Mouse (Mus musculus) liver, embryonic 14.5 days (tissue): Measurements from ENCODE around the gene Kcnq4.

Experiments
- CTCF ChIP-seq: IDR thresholded peaks from 2 replicates; pipeline ENCODE4 v1.5.1; 2016; ENCODE audit warnings: antibody characterized with exemption, low read depth, control low read depth
- EP300 ChIP-seq: IDR thresholded peaks from 2 replicates; pipeline ENCODE4 v1.6.1; 2016; ENCODE audit warnings: antibody characterized with exemption, low read depth

DNA sequence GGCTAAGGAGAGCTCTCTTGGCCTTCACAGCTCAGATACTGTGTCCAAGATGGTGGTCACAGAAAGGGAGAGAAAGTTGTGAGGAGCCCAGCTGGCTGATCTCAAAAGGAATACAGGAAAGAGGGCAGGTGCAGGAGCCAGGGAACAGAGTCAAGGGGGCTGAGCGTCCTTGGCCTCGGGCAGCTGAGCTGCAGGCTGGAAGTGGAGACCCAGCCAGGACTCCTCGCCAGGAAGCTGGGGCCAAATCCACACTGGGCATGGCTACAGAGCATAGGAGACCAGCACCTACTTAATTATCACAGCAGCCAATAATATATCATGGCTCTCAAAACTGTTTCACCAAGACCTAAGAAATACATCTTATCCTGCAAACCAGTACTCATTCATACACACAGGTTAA, 47.2 kb downstream of the Kcnq4 start:
- TF ChIP-seq CTCF, result no peak
- no peak for TF ChIP-seq EP300
